Mouse (Mus musculus) Muller cell, postnatal 12 days (primary cell): ENCODE measurements at regions not wholly inside any gene's neighbourhood (a gene's known extent, or its start where the extent isn't known, plus 50 kb on each side); places are given as distances from the start of the nearest gene placed in this dataset.
A peak's percentile ranks its signal among the peaks of the same experiment; 100 is the strongest.

Source experiments
- DNase-seq: peaks from one replicate; pipeline ENCODE4 v3.0.0-alpha.2; 2015; ENCODE audit errors: inconsistent ontology term

DNA sequence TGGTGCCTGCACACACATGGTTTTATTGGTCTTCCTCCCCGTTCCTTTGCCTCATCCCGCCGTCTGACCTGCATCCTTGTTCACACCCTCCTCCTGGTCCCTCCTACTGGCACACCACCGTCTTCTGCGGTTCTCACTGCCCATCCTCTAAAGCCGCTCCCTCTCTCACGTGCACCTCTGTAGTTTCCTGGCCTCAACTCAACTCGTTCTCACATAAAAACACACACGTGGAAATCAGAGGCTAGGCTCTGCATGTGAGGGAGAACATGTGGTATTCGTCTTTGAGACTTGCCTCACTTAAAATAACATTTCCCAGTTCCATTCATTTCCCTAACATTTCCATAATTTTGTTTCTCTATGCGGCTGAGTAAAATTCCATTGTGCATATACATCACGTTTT lies 69.5 kb downstream of the Aldh8a1 start:
- DNase-seq: no peak

DNA sequence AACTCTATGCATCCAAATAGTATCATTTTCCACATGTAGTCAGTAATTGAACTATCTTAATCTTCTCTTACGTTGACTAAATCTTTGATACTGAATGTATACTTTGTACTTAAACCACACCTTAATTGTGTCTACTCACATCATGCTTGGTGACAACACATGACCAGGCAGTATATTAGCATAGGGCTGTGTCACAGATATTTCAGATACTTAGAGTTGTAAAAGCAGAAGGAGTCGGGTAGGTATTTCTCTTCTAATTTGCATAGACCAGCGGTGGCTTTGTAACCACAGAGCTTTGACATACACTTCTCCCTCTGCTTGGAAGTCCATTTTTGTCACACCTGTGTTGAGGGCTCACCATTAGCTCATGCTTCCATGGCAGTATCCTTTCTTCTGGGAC lies 71.0 kb downstream of the Aldh8a1 start:
- DNase-seq: no peak

- no peak for DNase-seq
Observed at GRCm38 (mm10) chr10:21448942-21449341, 71.9 kb downstream of the Aldh8a1 start.

- DNase-seq: no peak
Observed at GRCm38 (mm10) chr10:21452611-21453010, 75.5 kb downstream of the Aldh8a1 start.

- no peak for DNase-seq
Observed at GRCm38 (mm10) chr10:21453527-21453926, 76.4 kb downstream of the Aldh8a1 start.

- DNase-seq: no peak
Observed at GRCm38 (mm10) chr10:21454153-21454552, 77.1 kb downstream of the Aldh8a1 start.

DNA sequence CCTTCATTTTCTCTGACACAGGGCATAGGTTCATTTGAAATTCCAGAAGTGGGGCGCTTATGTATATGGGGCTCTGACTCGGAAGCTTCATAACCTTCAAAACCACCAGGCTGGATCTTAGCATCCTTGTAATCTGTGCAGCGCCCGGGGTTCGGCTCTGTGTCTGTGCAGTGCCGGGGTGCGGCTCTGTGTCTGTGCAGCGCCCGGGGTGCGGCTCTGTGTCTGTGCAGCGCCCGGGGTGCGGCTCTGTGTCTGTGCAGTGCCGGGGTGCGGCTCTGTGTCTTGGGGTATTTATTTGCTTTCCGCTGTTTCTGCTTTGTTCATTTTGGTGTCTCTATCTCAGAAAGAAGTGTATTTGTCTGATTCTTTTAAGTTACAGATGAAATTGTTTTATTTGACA lies 77.7 kb downstream of the Aldh8a1 start:
- no peak for DNase-seq

DNA sequence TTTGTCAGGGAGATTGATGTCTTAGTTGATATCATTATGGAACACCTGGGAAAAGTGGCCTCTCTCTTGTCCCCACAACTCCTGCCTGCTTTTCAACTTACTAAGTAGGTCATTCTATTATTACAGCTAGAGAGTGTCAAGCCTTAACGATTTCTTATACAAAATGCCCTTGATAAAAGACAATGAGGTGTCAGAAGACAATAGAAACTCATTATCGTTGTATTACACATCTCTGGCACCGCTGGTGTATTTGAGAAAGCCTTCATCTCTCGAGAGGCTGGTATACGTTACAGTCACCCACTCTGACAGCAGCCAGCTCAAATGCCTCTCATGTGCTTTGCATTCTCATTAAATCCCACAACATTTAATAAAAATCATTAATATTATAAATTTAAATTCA lies 78.8 kb downstream of the Aldh8a1 start:
- no peak for DNase-seq

- DNase-seq: no peak
Observed at GRCm38 (mm10) chr10:21456359-21456758, 79.3 kb downstream of the Aldh8a1 start.

DNA sequence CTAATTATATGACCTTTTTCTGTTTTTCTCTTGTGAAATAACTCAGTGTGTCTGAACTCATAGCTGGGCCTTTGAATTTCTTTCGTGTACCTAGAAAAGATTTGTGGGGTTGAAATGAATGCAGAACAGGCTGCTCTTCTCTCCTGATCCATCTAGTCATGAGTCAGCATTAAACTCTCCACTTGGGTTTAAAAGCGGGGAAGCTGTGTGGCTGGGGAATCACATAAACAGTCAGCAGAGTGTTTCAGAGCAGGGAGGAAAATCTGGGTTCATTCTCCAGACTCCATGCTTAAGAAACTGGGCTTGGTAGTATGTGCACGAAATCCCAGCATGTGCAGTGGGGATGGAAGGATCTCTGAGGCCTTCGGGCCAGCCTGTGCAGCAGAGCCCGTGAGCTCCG lies 79.9 kb downstream of the Aldh8a1 start:
- peak; percentile 31 for DNase-seq

DNA sequence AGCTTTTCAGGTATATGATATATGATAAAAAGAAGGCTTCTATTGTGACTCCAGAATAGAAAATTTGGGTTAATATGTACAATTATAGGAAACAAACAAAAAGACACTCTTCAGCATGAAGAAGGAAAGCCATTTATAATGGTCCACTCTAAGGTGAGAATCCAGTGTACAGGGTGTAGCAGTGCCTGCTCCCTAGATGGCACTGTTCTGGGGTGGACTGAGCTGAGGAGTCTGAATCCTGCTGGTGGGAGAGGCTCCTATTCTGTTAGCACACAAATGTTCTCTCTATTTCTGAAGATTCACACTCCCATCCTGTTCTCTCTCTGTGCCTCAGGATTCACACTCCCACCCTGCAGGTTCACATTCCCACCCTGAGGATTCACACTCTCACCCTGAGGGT lies 81.5 kb downstream of the Aldh8a1 start:
- no peak for DNase-seq

GRCm38 (mm10) chr10:21460062-21460461 lies 83.0 kb downstream of the Aldh8a1 start:
- DNase-seq: no peak

DNA sequence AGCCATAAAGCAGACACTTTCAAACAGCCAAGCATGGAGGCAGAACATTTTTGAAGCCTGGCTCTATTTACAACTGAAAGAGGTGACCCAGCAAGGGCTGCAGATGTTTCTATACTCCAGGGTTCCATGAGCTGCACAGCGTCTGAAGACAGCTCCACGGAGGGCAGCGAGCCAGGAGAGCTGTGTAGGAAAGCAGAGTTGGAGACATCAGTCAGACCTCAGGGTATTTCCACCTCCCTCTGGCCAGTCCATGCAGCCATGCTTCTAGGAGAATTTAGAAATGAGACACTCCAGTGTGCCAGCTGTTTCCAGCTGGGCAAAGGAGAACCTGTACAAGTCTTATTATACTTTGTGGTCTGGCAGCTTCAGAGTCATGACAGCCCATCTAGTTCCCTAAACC lies 85.8 kb downstream of the Aldh8a1 start:
- DNase-seq: no peak

GRCm38 (mm10) chr10:21465362-21465761 lies 88.3 kb downstream of the Aldh8a1 start:
- DNase-seq: peak; percentile 81

DNA sequence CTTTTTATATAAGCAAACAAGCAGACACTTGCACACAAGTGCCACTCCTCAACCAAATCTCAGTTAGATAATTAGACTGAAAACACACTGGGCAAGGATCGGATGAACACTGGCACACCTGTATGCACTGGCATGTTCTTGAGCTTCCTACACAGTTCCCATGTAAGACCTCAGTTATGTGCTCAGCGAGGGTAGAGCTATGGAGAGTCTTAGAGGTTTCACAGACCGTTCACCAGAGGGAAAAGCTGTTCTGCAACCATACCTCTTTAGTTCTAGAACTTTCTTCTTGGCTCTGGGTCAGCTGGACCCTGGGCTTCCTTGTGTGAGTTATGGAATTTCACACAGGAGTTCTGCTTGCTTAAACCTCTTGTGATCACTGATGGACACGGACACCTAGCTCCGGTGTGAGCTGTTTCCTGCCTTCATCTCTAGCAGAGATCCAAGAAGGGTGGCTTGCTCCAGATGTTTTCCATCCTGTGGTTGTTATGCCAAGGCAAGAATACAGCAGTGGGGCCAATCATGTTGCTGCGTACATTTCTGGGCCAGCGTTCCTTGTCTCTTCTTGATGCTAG lies 88.8 kb downstream of the Aldh8a1 start:
- no peak for DNase-seq

DNA sequence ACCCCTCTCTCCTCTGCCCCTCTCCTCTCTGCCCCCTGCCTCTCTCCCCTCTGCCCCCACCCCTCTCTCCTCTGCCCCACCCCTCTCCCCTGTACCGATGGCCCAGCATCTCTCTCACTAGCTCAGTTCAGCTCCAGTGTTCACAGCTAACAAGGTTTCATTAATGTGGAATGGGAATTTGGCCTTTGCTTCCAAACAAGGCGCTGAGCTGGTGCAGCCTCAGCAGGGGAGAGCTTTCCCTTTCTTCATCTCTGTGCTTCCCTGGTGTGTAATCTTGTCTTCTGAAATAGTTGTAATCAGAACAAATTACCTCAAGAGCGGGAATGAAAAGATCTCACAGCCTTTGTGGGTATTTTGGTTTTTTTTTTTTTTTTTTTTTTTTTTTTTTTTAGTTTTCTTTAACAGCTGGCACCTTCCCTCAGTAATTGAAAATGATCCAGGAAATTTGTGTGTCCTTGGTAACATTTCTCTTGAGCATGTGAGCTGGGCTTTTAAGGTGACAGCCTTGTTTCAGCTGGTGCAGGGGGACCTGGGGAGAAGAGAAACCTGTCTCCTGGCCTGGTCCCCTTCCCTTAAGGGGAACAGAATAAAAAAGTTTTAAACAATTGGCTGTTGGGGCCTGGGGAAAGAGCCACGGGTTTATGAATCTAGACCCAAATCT lies 90.5 kb downstream of the Aldh8a1 start:
- DNase-seq: peak; percentile 82

DNA sequence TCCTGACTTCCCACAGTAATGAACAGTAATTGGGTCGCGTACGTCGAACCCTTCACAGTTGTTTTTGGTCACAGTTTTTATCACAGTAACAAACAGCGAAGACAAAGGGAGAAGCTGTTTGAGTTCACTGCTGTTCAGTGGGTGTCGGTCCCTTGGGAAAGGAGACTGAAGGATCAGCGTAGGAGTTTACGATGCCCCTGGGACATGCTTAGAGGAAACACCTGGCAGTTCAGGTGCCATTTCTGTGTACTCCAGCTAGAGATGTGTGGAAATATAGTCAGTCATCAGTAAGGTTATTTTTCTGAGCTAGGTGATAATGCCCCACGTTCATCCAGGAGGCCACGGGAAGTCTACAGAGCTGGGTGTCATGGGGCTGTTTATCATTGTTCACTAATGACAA lies 91.3 kb downstream of the Aldh8a1 start:
- no peak for DNase-seq

DNA sequence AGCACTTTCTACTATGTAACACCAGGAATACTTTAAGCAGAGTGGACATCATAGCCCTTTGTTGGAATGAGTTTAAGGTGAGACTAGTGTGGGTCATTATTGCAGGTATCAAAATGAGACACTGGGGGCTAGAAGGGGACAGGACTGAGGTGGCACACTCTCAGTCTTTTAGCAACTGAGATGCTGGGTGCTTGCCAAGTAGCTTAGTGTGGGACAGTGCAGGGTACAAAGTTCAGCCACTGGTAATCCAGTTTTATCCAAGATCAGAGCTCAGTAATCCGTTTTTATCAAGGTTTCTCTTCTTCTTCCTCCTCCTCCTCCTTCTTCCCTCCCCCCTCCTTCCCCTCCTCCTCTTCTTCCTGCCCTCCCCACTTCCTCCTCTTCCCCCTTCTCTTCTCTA lies 92.9 kb downstream of the Aldh8a1 start:
- DNase-seq: no peak

DNA sequence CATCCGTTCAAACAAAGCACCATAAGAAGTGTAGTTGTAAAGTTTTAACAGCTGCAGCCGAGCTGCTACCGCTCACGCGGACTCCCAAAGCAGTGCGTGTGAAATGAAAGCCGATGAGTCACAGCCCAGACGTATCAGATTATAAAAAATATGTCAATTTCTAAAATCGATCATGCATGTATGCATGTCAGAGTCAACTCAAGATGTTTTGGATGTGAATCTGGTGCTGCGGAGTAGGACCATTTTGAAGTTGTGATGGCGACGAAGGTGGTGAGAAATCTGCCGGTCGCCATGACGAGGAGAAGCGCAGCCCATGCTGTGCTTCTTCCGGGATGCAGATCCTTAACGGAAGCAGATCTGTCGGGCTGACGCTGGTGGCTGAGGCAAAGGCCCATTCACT lies 93.5 kb downstream of the Aldh8a1 start:
- no peak for DNase-seq

DNA sequence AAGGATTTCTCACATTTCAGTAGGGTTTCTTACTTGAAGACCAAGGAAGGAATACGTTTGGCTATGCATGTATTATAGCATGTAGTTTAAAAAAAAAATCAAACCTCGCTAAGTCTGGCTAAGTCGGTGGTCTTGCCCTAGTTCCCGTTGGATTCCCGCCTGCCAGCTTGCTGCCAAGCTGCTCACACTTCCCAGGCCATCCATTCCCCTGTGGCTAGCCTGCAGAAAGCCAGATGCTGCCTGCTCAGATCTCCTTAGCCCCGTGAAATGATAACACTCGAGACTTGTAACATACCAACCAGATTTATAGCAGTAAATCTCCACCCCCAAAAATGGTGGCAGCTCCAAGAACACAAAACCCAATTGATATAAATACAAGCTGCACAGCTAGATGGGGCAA lies 97.2 kb downstream of the Aldh8a1 start:
- no peak for DNase-seq

DNA sequence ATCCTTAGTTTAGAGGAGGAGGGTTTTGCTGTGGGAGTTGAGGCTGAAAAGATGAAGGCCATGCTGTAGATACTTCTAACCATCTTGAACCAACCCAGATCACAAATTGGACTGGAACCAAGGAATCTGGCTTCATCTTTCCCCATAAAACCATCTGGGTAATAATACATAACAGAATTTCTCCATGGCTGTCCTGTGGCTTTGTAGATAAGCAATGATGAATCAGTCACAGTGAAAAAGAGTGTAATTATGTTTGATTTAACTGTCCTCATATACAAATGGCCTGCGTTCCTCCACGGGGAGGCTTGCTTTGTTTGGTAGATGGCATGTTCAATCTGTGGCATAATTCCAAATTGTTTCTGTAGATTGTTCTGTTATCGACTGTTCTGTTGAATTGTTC lies 100.9 kb downstream of the Aldh8a1 start:
- peak; percentile 50 for DNase-seq

DNA sequence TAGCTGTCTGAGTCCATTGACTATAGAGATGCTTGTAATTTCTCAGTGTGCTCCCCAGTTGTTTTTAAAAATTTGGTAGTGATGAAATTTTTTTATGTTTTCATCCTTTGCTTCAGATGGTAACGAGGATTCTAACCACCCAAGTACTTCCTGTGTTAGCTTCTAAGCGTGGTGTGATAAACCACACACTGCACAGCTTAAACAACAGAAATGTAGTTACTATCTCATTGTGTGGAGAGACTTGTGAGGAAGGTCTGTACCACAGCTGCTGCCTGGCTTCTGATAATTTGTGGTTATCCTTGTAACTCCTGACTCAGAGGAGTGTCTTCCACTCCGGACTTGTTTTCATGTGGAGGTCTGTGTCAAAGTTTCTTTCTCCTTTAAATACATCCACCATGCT lies 102.3 kb downstream of the Aldh8a1 start:
- DNase-seq: no peak

GRCm38 (mm10) chr10:21481255-21481654 lies 104.2 kb downstream of the Aldh8a1 start:
- DNase-seq: no peak

DNA sequence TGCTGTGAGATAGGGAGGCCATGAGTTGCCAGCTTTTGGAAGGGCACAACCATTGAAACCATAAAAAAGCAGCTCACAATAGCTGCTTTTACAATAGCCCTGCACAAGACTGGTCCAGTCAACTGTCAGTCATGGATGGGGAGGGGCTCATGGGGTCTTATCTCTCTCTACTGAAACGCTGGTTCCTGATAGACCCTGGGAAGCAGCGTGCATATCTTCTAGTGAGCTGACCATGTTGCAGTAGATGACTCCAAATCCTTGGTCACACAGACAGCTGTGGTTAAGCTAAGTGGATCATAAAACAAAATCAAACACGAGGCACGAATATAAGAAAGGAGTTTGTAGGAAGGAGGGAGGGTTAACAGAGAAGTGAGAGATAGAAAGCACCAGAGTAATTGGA lies 105.0 kb downstream of the Aldh8a1 start:
- no peak for DNase-seq
